Mouse (Mus musculus) kidney, postnatal 14 days (tissue): Measurements from ENCODE around the gene Tmem63c.

Source experiments
- DNase-seq: peaks from one replicate; pipeline ENCODE4 v3.0.0; 2022; ENCODE audit warnings: mixed read lengths

The Tmem63c gene

DNA sequence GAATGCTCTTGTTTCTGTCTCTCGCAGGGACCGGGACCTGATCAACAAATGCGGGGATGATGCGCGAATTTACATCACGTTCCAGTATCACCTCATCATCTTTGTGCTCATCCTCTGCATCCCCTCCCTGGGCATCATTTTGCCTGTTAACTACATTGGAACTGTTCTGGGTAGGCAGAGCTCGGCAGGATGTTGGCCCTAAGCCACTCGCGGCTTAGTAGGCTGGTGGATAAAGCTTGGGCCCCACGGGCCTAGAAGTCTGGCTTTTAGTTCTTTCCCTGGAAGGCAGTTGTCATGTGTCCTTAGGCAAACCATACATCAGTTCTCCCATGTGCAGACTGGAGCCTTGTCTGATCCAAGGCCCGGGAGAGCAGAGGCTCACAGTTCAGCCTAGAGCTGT, 44.3 kb downstream of the Tmem63c start:
- DNase-seq, result no peak

DNA sequence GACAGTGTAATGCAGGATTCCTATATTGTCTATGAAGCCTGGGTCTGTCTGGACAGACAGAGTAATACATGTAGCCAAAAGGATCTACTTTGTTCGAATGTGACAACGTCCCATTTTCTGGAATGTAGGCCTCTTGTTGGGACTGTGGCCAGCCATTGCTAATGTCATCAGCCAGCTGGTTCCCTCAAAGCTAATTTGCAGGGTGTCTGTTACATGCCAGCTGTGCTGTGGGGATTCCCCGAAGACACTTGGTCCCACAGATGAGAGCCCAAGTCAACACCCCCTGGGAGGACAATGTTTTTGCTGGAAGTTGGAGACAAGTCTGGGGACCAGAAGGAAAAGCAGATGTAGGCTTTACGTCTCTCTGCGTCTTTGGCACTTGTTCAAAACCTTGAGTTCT, 45.3 kb downstream of the Tmem63c start:
- DNase-seq, result peak; percentile 30

DNA sequence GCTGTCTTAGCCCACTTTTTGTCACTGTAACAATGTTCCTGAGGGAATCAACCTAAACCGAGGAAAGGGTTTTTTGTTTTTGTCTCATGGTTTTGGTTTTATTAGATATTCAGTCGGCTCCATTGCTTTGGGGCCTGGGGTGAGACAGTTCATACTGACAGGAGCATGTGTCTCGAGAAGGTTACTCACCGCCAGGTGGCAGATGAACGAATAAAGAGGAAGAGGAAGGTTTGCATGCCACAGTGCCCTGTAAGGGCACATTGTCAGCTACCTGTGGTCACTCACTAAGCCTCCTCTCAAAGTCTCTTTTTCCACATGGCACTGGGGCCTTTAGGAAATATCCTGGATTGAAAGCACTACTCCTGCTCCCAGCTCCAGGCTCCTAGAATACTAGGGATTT, 49.4 kb downstream of the Tmem63c start:
- DNase-seq, result no peak

DNA sequence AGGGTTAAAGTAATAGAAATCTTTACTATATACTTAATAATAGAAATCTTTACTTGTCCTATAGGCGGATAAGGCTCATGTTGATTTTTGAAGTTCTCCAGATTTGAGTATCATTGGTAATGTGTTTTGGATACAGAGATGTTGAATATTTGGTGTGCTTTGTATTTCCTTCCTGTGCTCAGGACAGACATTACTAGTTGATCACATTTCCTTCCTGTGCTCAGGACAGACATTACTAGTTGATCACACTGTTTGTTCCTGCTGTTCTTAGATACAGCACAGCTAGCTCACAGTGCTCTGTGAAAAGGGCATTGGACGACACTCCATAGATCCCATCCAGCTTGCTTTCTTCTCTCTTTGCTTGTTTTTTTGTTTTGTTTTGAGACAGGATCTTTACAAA, 55.5 kb downstream of the Tmem63c start:
- no peak for DNase-seq

DNA sequence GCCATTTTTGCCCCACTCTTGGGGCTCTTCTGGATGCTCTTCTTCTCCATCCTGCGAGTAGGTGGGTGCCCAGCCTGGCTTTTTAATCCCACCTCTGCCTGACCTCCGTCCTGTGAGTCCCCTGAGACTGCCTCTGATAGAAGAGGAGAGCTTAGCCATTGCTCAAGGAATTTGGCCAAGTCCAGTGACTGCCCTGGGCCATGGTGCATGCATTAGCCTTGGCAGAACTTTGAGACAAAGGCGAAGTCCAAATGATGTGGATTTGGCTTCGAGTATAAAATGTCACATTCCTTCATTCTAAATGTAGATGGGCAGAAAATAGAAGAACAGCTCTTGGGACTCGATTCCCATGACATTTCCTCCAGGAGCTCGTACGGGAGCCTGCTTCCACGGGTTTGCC, 61.7 kb downstream of the Tmem63c start:
- DNase-seq, result no peak

DNA sequence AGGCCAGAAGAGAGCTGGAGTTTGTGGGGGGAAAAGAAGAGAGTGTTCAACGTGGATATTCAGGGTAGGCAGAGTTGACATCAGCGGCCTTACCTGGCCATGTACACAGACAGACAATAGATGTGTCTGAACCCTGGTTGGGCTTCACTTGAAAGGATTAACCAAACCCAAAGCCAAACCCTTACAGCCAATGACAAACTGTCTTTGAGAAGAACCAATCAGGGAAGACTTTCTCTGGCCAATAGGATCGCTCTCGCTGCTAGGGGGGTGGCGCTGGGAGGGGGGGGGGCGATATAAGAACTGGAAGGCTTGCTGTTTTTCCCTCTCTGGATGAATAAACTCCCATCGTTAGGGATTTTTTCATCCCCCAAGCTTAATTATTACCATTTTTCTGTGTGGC, 66.1 kb downstream of the Tmem63c start:
- no peak for DNase-seq

DNA sequence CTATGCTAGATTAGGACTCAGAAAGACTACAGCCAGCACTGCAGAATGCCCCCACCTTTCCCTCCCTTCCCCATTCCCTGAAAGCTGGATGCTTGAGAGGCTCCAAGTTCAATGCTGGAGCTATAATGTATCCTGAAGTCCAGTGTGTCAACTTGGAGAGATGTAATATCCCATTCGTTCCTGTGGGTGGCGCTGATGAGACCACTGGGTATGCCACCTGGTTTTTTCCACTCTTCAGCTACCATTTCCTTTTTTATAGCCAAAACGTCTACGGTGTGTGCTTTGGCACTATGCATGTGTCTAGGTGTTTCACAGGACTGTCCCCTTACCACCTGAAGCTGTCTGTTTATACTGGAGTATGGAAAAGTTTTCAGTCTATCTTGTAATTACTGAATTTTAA, 67.2 kb downstream of the Tmem63c start:
- no peak for DNase-seq

DNA sequence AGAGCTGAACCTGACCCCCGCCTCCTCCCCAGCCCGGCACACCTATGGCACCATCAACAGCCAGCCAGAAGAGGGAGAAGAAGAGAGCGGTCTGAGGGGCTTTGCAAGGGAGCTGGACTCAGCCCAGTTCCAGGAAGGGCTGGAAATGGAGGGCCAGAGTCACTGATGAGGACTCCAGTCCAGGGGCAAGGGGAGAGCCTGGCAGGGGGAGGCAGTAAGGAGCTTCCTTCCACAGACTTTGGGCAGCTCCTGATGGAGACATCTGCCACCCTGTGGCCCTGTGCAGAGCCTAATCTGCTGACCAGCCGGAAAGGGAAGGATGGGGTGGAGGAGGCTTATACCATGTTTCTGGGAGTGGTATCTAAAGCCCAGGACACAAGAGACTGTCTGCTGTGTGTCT, 68.1 kb downstream of the Tmem63c start:
- no peak for DNase-seq

DNA sequence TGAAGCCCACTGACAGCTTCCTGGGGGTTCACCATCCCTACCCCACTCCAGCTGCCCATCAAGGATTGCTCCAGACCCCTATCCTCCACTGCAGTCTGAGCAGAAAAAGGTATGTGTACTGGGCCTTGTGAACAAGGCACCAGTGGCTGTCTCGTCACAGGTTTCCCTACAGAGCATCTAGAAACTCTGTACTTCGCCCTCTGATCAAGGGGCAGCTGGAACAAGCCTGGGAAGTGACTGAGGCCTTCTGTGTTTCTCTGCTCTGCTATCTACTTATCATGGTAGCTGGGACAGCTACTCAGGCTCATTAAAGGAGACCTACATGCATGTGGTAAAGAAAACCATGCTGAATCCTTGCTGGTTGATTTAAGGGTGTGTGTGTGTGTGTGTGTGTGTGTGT, 68.6 kb downstream of the Tmem63c start:
- DNase-seq, result peak; percentile 32

DNA sequence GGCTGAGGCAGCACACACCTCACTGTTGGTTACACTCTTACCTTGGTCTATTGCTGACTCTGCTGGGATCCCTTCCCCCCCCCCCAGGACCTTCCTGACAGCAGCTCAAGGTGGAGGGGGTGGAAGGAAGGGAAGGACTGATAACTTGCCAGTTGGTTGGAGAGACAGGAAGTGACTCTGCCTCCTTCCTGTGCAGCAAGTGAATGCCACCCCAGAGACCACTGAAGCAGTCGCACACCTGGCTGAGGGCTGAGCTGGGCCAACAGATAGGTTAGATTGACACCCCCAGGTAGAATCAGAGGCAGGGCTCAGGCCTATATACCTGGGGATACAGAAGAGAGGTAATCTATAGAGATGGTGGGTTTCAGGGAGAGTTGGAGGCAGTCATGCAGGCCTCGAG, 70.8 kb downstream of the Tmem63c start:
- DNase-seq, result no peak

DNA sequence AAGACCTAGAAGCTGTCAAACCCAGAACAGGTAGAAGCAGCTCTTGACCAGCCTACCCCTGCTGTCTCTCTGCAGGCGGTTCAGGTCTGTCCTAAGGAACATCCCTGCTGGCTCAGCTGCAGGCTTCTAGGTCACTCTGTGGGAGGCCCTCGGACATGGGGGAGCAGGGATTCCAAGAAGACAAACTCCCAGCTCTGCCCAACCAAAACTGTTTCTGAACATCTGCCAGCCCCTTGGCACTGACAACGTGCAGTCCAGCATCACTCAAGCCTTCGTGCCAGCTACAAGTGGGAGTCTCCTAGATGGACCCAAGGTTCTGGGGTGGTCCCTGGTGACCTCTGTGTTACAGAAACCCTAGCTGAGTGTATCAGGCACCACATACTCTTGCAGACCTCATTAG, 72.1 kb downstream of the Tmem63c start:
- no peak for DNase-seq

DNA sequence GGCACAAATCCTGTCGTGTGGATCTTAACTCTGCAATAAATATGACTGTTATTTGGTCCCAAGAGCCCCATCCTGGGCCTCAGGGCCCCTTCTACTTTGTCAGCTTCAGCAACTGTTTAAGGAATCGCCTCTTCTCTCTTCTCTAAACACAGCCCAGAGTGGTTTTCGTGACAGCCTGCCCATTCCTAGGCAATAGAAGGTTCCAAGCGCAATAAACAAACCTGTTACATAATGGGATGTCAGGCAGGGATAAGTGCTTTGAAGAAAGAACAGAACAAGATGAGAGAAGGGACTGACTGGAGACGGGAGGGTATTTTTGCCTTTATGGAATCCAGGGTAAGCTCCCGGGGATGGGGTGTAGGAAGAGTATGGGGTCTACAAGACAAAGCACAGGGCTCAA, 72.5 kb downstream of the Tmem63c start:
- DNase-seq, result no peak

DNA sequence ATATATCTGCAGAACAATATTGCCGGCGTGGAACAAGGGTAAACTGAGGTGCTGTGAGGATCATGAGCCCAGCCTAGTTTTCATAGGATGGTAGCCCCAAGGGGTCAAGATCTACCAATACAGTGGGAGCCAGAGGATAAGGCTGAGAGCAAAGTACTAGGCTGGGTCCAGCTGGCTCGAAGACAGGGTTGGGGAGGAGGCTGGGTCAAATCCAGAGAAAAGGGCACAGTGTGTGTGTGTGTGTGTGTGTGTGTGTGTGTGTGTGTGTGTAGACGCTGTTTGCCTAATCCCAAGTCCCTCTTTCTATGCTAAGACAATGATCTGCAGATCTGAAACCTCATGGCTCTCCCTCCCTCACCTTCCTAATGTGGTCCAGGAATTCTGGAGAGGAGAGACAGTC, 79.2 kb downstream of the Tmem63c start:
- no peak for DNase-seq

DNA sequence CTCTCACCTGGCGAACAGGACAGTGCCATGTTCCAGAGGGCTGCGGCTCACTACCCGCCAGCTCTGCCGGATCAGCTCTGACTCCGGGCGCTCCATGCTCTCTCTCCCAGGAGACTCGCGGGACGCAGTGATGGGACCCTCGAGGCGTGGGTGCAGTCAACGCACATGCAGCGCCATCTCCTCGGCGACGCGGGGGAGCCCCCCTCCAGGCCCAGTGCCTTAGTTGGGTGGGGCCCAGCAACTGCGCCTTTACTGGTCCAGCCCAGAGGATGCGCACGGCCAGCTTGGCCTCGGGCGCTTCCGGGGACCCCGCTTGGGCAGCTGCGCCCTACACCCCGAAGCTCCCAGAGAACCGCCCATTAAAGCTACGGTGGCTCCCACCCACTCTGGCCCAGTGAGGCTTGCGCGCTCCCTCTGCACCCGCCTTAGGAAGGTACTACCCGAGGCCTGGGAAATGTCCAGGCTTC, 81.1 kb downstream of the Tmem63c start, which contains the start of gene Ngb:
Ngb (minus strand) TSS at position 375 of the 467 bp plus-strand sequence.
- DNase-seq, result no peak

DNA sequence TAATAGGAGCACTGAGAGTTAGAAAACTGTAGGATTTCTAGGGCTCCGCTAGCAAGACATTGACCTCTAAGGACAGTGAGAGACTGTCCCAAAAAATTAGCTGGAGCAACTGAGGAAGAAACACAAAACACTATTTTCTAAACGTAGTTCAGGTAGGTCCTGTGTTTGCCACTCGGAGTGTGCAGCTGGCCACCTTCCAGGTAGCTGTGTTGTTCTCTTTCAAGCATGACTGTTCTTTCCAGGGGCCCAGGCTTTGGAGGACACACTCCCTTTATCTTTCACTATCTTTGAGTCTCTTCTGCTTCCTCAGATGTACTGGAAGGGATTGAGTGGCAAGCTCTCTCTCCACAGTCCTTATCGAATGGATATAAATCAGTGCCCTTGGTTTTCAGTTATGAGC, 82.3 kb downstream of the Tmem63c start:
- DNase-seq, result no peak

DNA sequence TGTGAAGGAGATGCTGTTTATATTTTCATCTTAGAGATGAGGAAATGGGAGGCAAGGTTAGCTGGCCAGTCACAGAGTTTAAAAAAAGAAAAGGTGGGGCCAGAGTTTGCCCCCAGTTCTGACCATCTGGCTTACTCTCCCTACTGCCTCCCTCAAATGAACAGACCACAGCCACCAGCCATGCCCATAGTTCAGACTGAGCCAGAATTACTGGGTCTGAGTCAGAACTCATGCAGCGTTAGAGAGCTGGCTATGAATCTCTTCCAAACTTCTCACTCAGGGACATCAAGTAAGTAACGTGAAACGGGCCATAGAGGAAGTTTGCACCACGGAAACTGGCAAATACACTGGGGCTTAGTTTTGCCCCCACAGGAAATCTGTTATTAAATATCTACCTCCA, 83.7 kb downstream of the Tmem63c start:
- no peak for DNase-seq

DNA sequence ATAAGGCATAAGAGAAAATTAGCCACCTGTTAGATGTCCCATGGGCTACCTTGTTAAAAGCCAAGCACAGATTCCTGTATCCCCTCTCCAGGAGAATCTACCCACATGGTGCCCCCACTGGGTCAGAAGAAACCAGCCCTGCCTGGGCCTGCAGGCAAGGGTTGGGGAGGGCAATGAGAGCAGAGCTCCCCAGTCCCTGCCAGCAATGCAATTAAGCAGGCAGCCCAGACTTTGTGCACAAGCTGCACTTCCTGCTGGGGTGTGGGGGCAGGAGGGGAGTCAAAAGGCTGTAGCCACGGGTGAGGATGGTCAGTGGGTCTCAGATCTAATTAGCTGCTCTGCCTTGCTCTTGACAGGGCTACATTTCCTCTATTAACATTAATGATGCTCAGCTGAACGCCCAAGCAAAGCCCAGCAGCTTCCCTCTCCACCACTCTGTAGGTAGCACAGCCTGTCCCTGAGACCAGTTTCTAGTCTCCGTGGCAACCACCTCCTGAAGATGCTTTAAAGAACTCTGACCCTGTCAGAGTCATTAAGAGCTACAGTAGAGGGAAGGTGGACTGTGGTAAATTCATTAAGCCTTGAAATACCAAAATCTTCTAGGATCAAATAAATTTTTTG, 86.3 kb downstream of the Tmem63c start:
- no peak for DNase-seq

DNA sequence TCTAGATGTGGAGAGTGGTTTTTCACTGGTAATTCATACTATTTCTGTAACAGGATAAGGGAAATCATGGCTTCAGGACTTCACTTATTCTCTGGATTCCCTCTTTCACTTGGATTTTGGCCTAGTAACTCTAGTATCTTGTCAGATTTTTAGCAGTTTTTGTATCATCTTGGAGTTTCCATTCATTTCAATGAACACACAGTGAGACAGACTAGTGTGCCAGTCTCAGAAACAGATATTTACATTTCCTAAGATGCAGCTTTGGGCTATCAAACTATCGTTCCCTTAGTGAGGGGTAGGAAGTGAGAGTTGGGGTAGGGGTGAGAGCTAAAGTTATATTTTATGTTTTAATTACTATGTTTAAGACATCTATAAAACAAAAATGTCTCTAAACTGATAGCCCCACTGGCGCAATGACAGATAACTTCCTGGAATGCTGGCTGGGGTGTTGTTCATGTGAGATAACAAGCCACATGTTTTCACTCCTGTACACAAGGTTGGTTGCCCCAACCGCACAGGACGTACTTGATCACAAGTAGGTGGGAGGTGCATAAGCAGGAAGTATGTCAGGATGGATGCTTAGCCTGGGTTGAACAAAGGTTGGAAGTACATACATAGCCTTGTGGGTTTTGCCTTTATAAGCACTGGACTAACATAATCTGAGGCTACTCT, 100.9 kb downstream of the Tmem63c start:
- no peak for DNase-seq

DNA sequence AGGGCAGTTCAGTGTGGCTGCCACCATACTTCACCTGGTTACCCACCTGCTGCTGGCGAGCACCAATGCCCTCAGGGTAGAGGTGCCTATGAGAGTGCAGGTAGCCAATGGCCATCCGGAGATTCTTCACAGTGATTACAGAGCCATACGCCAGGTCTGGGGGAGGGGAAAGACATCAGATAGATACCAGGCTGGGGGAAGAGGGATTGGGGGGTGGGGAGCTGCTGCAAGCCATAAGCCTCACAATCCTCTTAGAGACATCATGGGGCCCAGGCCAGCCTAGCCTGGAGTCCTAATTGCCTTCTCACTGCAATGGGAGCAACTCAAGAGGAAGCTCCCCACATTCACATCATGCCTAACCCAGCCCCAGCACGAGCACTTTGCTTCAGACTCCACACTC, 106.1 kb downstream of the Tmem63c start:
- no peak for DNase-seq

DNA sequence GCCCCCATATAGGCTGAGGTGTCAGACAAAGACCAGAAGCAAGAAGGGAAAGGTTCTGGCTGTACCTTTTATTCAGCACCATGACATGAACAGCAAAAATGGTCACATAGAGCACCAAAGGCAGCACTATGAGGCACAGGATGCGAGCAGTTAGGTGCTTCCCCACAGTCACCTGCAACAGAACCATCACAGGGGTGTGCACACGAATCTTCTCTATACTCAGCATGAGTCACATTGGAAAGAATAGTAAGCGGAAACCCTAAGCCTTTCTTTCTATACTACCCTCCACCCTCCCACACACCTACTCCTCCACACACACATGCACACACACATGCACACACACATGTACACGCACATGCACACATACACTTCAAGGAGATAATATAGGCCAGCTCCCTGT, 109.1 kb downstream of the Tmem63c start:
- DNase-seq, result no peak

DNA sequence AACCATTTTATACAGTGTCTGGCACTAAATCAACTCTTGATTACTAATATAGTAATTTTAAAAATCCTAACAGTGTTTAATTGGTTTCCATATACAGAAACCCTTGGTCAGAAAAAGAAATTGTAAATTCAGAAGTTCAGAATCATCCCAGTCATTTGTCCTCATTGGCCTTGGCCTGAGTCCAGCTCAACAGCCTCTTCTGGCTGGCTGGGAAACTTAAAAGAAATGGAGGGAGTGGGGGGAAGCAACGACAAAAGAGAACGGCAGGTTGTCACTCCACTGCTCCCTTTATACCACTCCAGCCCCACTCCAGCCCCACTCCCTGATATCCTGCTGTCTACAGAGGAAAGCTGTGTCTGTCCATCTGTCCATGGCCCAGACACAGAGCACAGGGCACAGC, 110.0 kb downstream of the Tmem63c start:
- DNase-seq, result no peak

DNA sequence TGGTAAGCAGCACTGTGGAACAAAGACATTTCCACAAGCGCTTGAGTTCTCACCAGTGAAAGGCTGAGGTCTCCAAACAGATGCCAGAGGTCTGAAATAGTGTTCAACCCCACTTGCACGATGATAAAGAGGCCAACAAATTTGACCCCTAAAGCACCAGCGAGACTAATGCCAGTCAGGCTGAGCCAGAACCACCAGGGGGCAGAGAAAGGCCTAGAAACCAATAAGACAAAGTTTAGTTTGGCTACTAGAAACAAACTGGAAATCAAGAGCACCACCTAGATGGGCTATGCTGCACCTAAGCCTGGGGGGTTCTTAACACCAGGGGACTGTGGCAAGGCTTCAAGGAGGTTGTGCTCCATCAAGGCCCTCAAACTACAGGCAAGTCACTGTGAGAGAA, 110.5 kb downstream of the Tmem63c start:
- DNase-seq, result peak; percentile 37

DNA sequence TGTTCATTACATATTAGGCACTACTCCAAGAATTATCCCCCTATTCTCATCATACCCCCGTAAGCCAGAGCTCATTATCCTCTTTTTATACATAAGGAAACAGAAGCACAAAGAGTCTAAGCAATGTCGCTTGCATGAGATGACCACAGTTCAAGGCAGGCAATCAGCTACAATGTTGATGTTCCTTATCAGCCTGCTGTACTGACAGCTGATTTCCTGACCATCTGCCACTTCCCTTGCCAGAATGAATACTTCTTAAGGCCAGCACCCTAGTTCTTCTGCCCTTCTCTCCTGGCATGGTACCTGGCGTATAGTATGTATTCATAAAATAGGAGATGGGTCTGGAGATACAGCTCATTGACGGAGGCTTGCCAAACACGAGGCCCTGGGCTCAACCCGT, 111.1 kb downstream of the Tmem63c start:
- DNase-seq, result no peak

DNA sequence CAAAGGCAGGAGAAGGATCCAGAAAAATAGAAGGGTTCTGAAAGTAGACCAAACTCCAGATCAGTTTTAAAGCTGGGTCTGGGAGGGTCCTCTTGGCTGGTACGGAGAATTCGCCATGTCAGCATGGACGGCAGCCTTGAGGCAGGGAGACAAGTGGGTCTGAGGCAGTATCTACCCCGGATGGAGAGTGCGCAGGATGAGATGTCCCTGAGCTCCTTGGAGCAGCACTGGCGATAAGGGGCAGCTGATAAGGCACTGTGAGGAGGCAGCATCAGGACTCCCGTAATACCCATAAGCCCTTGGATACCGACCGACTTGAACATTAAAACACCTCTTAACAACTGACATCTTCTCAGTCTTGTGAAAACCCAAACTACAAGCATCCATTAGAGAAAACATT, 111.6 kb downstream of the Tmem63c start:
- DNase-seq, result no peak
